Mouse (Mus musculus) kidney, adult 10 weeks (tissue): ENCODE data around the gene Sys1. TPM values are rescaled to one million over a fixed set of nuclear protein-coding genes. Genes with fewer than 3 reads are reported as not detected.

Source experiments
- polyA plus RNA-seq: library from polyadenylated mRNA; stranded (reverse); fragments of 350-450 nt; fragmentation: Illumina TruSeq; extraction: RNeasy Lipid Tissue Mini Kit (QIAGEN cat#74804); gene quantifications from one replicate; pipeline ENCODE4 v1.2.3, GENCODE M21; 2014; ENCODE audit warnings: low read depth, low replicate concordance

Gene Sys1
- polyA plus RNA-seq: 10.3 TPM

DNA sequence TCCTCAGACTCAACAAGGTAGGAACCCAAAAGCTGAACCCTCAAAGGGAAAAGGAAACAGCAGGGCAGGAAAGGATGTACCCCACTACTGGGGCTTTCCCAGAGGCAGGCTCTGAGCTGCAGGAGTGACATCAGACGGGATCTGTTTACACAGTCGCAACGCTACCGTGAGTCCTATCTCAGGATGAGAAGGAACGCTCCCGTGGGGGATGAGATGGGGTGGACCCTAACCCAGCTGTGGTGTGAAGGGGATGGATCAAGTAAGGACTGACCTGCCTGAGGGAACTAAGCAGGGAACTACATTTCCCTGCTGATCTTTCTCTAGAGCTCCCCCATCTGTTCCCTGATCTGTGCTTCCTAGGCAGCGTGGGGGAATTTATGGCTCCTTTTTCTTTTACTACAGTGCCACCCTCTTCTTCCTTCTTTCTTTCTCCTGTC lies at the start of gene Sys1:
Sys1 (plus strand) TSS at position 101 of the 437 bp plus-strand sequence.

GRCm38 (mm10) chr2:164443460-164444000 lies 13.2 kb upstream of the Sys1 start, which contains the start of gene Sdc4:
TSS of gene Sdc4 (minus strand) at chr2:164443887.

DNA sequence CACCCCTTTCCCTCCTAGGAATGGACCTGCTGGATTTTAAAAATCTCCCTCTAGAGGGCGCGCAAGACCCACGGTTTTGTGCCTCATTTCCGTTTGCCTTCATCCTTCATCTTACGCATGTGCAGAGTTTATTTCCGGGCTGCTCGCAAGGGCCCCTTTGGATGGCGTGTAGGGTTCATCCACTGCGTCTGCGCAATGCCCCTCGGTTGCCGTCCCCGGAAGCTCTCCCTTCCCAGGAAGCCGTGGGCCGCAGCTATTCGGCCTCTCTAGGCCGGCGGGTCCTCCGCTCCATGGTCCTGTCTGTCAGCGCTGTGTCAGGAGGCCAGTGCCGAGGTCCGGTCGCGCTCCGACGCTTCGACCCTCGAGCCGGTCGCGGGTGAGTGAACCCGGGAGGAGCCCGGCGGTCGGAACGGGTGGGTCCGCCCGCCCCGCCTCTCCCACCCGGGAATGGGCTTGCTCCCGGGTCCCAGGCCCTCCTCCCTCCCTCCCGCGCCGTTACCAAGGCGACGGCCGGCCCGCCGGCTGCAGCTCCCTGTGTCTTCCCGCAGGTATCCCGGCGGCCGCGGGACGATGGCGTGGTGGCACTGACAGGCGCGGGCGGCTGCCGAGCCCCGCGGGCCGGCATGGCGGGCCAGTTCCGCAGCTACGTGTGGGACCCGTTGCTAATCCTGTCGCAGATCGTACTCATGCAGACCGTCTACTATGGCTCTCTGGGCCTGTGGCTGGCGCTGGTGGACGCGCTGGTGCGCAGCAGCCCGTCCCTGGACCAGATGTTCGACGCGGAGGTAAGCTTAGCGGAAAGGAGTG lies 4.2 kb downstream of the Sys1 start, which contains the start of gene Gm20458:
Gm20458 (plus strand) TSS at position 223 of the 807 bp plus-strand sequence.

DNA sequence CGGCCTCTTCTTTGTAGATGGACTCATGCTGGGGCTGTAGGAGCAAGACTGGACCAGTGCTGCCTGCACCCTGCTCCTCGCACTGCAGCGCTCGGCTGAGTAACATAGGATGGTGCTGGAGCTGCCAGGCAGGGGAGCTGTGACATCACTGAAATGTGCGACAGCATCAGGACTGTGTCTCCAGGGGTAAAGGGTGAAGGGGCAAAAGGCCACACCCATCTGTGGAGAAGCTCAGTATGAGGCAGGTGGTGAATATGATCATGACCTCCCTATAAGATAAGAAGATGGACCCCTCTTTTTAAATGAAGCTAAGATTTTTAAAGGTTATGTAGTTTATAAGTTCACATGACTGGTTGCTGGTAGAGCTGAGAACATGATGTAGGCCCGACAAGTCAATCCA lies 16.9 kb downstream of the Sys1 start, which contains the start of gene Trp53tg5:
Trp53tg5 (minus strand) TSS at position 101 of the 400 bp plus-strand sequence.

DNA sequence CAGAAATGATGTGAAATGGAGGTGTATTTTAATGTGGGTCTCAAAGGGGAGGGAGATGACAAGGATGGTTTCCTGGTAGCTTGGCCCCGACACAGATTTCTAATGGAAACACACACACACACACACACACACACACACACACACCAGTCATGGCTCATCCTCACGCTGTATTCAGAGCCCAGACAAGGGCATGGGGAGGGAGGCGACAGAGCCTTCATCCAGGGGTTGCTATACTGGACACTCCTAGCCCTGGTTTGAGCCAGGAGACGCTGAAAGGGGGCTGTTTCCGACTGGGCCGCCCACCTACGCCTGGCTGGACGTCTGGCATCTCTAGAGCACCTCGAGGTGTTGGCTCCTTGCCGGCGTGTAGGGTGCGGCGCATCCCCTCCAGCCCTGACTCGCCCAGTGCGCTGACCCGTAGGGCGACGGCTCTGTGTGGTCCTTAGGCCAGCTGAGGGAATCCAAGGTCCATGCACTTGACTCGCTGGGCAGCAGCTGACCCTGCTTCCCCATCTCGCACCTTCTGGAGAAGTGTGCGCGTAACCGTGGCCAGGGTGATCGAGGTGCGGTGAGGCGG lies 29.0 kb downstream of the Sys1 start, which contains the start of gene Dbndd2:
Dbndd2 (plus strand) TSS at position 426 of the 577 bp plus-strand sequence.

GRCm38 (mm10) chr2:164496847-164497690 lies 40.3 kb downstream of the Sys1 start, which contains the start of gene Pigt:
TSS of gene Pigt (plus strand) at chr2:164497520.

Other genes with a start within 250 kb of the Sys1 start
- gene Wfdc15b, start 235.3 kb upstream of the Sys1 start, polyA plus RNA-seq: 155 TPM
- gene Svs2, start 218.5 kb upstream of the Sys1 start, polyA plus RNA-seq: not detected
- gene Svs3b, start 200.3 kb upstream of the Sys1 start, polyA plus RNA-seq: not detected
- not detected for gene Svs4, start 178.5 kb upstream of the Sys1 start, polyA plus RNA-seq
- not detected for gene Svs3a, start 167.7 kb upstream of the Sys1 start, polyA plus RNA-seq
- not detected for gene Svs6, start 140.2 kb upstream of the Sys1 start, polyA plus RNA-seq
- not detected for gene Svs5, start 124.2 kb upstream of the Sys1 start, polyA plus RNA-seq
- not detected for gene Slpi, start 67.9 kb upstream of the Sys1 start, polyA plus RNA-seq
- not detected for gene Rbpjl, start 53.8 kb upstream of the Sys1 start, polyA plus RNA-seq
- 0.16 TPM for gene Matn4, start 51.8 kb upstream of the Sys1 start, polyA plus RNA-seq
- gene Sdc4, start 13.1 kb upstream of the Sys1 start, polyA plus RNA-seq: 266 TPM
- not detected for gene Gm20458, start 4.0 kb downstream of the Sys1 start, polyA plus RNA-seq
- not detected for gene Trp53tg5, start 16.8 kb downstream of the Sys1 start, polyA plus RNA-seq
- 3.8 TPM for gene Dbndd2, start 29.1 kb downstream of the Sys1 start, polyA plus RNA-seq
- gene Pigt, start 40.6 kb downstream of the Sys1 start, polyA plus RNA-seq: 5.5 TPM
- gene Wfdc2, start 105.4 kb downstream of the Sys1 start, polyA plus RNA-seq: 19.6 TPM
- gene Spint3, start 116.5 kb downstream of the Sys1 start, polyA plus RNA-seq: not detected
- gene Wfdc6a, start 128.5 kb downstream of the Sys1 start, polyA plus RNA-seq: not detected
- not detected for gene Eppin, start 136.6 kb downstream of the Sys1 start, polyA plus RNA-seq
- not detected for gene Wfdc6b, start 156.6 kb downstream of the Sys1 start, polyA plus RNA-seq
- gene Wfdc8, start 156.7 kb downstream of the Sys1 start, polyA plus RNA-seq: not detected
- gene Wfdc16, start 181.8 kb downstream of the Sys1 start, polyA plus RNA-seq: 37.6 TPM
- gene Wfdc10, start 199.1 kb downstream of the Sys1 start, polyA plus RNA-seq: not detected
- not detected for gene Wfdc9, start 199.6 kb downstream of the Sys1 start, polyA plus RNA-seq
- gene Wfdc11, start 217.1 kb downstream of the Sys1 start, polyA plus RNA-seq: not detected
- not detected for gene Wfdc13, start 228.1 kb downstream of the Sys1 start, polyA plus RNA-seq
- not detected for gene Spint4, start 241.5 kb downstream of the Sys1 start, polyA plus RNA-seq